Mouse (Mus musculus) spleen, adult 12 weeks (tissue): Measurements from ENCODE around the gene Ctrc.
"Not testable (repeated sequence)": the region's sequence is repeated elsewhere in the genome, so short reads cannot be mapped to it uniquely, and the experiment has no call there.

Experiments
- DNase-seq: peaks from one replicate; pipeline ENCODE4 v3.0.0; 2022; ENCODE audit warnings: low spot score

Gene Ctrc

DNA sequence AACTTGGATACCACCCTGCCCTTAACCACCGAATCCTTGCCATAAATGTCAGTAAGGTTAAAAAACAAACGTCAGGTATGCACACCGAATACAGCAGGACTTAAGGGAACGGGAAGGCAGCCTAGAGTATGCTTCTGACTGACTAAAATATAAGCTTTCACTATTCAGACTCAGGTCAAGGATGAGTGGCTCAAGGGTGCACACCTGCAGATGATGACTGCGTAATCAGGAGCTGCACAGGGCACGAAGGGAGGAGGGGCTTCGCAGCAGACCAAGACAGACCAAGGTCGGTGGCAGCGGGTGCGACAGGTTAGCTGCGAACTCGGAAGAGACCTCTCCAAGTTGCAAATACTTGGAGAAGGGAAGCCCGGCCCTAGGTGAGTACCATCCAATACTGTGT, 60.0 kb downstream of the Ctrc start:
- no peak for DNase-seq

DNA sequence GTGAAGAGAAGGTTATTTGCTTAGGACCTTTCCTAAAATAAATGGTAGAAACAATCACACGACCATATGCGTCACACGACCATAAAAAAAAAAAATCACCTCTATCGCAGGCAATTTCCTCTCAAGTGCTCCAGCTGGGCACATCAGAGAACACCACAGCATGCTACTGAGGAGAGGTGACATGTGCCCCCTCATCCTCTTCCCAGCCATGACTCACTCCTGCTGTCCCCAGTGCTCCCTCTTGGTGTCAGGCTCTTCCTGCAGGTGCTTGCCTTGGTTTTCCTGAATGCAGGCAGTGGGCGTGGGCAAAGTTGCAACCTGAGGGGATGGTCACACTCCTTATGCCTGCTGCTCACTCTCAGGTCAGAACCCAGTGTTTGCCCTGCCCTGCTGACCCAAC, 61.3 kb downstream of the Ctrc start:
- no peak for DNase-seq

DNA sequence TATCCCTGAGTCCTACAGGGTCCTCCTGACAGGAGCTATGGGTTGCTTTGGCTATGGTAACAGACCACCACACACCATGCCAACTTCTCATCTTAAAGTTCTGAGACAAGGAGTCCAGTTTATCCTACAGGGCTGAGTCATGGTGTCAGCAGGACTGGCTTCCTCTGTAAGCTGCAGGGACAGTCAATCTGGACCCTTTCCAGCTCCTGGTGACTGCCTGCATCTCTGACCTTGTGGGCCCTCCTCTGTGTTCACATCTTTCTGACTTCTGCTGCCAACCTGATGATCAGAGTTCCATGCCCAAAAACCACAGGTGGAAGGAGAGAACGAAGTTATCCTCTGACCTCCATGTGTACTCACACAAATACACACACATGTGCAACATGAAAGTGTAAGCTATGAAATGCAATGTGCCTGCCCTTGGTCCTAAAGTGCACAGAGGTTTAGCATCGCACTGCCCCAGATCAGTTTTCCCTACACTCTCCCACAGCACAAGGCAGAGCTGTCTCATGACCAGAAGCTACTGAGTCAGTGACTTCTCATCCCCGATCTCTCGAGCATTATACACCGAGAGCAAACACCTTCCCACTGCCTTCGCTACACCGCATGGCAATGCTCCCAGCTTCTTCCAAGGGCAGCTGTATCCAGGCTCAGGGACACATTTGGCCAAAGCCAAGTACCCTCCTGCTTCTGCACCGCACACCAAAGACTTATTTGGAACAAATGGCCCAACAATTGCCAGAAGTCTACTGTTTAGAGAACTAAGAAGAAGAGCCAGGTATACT, 64.8 kb downstream of the Ctrc start:
- no peak for DNase-seq

DNA sequence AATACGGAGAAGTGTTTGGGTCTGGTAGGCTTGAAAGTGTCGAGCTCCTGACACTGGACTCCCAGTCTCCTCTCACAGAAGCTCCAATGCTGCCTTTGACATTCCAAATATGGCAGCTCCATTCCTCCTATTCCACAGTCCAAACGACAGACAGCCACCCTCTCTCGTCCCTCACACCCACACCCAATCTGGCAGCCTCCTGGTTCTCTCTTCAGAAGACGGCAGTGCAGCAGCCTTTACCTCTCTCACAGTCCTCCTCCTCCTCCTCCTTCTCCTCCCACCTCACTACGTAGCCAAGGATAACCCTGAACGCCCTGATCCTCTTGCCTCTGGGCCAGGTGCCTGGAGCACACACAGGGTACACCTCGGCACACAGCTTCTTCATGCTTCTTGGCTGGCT, 66.3 kb downstream of the Ctrc start:
- no peak for DNase-seq

GRCm38 (mm10) chr4:141773019-141773418, 73.1 kb downstream of the Ctrc start:
- DNase-seq, result not testable (repeated sequence)

- DNase-seq, result no peak
Observed at GRCm38 (mm10) chr4:141771823-141772222, 74.3 kb downstream of the Ctrc start.

GRCm38 (mm10) chr4:141769501-141770160, 76.5 kb downstream of the Ctrc start:
- no peak for DNase-seq

GRCm38 (mm10) chr4:141767353-141768036, 78.7 kb downstream of the Ctrc start:
- peak; percentile 51 for DNase-seq

DNA sequence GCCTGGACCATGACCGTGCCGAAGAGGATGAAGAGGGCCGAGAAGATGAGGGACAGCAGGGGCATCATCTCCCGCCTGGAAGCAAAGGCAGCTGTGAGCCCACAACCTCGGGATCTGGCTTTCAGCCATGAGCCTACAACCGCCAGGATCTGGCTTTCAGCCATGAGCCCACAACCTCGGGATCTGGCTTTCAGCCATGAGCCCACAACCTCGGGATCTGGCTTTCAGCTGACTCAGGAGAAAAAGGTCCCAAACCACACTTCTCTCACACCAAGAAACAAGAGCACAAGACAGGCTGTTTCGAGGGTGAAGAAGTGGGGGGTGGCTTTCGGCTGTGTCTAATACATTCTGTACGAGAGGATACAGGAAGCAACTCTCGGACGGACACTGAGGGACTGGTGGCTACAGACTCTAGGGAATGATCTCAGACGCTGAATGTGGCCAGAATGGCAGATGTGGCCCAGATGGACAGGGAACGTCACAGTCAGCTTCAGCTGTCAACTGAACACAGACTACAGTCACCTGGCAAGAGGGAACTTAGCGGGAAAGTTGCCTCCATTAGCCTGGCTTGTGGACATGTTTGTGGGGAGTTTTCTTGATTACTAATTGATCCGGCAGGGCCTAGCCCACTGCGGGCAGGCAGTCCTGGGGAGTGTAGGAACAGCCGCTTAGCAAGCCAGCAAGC, 79.3 kb downstream of the Ctrc start:
- no peak for DNase-seq

GRCm38 (mm10) chr4:141766316-141766667, 79.9 kb downstream of the Ctrc start:
- DNase-seq, result peak; percentile 14

DNA sequence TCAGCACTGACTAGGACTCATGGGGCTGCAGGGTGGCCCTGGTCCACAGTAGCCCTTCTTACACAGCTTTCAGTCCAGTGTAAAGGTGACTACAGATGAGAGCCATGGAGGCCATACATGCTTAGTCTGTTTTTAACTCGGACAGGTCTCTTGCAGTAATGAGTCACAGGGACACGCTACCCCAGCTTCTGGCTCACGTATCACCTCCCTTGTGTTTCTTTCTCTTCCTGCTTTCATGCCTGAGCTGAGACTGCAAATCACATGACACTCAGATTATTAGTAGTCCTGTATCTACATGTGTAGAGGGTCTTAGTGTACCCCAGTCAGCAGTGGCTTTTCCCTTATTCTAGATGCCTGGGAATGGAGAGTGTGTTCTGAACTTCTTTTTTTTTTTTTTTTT, 81.2 kb downstream of the Ctrc start:
- no peak for DNase-seq
